Mouse (Mus musculus) CH12.LX (cell line): ENCODE measurements at regions not wholly inside any gene's neighbourhood (a gene's known extent, or its start where the extent isn't known, plus 50 kb on each side); places are given as distances from the start of the nearest gene placed in this dataset.
A peak's percentile ranks its signal among the peaks of the same experiment; 100 is the strongest.
"Not testable (repeated sequence)": the region's sequence is repeated elsewhere in the genome, so short reads cannot be mapped to it uniquely, and the experiment has no call there.

Source experiments
- DNase-seq: peaks from one replicate; pipeline ENCODE4 v3.0.0-alpha.2; 2013; ENCODE audit errors: extremely low read depth
- H3K27ac ChIP-seq: 2 replicates; pipeline ENCODE4 v1.5.1; 2012; ENCODE audit warnings: low read depth, mild to moderate bottlenecking, control low read depth, moderate library complexity; ENCODE audit not compliant: insufficient read depth
- H3K27me3 ChIP-seq: replicated peaks from 2 replicates; pipeline ENCODE3; 2012; ENCODE audit warnings: inconsistent platforms
- H3K36me3 ChIP-seq, 2 experiments: replicated peaks in 1 of 2; 2 replicates each; pipeline versions ENCODE3 to v1.6.1; 2012; ENCODE audit warnings: inconsistent platforms in 1 of 2, low read length in 1 of 2, mild to moderate bottlenecking in 1 of 2, mixed read lengths in 1 of 2, moderate library complexity in 1 of 2; ENCODE audit not compliant: control insufficient read depth in 1 of 2, insufficient read depth in 1 of 2
- H3K4me1 ChIP-seq, 2 experiments: 2 replicates each; pipeline ENCODE4 v1.6.1; 2012; ENCODE audit warnings: inconsistent platforms in 1 of 2, moderate library complexity in 1 of 2; ENCODE audit not compliant: insufficient read depth in 2 of 2, control insufficient read depth in 1 of 2
- H3K4me2 ChIP-seq: 2 replicates; pipeline ENCODE4 v1.6.1; 2012; ENCODE audit warnings: low read depth, mild to moderate bottlenecking, control low read depth; ENCODE audit not compliant: poor library complexity, insufficient read depth, severe bottlenecking
- H3K4me3 ChIP-seq, 3 experiments: fragments of 150-350 bp in 1 of 3; sonication (generic) in 1 of 3; replicated peaks in 1 of 3; 2 replicates each; pipeline versions ENCODE3 to v1.5.1; 2011 to 2012; ENCODE audit warnings: low read depth in 2 of 3, low read length in 2 of 3, mild to moderate bottlenecking in 2 of 3, moderate library complexity in 2 of 3, control low read depth in 1 of 3, improper control_type of control experiment in 1 of 3, inconsistent platforms in 1 of 3, mixed read lengths in 1 of 3; ENCODE audit not compliant: poor library complexity in 1 of 3
- H3K79me2 ChIP-seq: replicated peaks from 2 replicates; pipeline ENCODE4 v1.6.1; 2012; ENCODE audit warnings: mild to moderate bottlenecking, moderate library complexity; ENCODE audit not compliant: control insufficient read depth, poor library complexity, insufficient read depth, severe bottlenecking; ENCODE audit errors: extremely low read depth
- H3K9ac ChIP-seq: 2 replicates; pipeline ENCODE4 v1.6.1; 2012; ENCODE audit warnings: low read depth, mild to moderate bottlenecking, control low read depth, moderate library complexity; ENCODE audit not compliant: insufficient read depth
- H3K9me3 ChIP-seq: replicated peaks from 2 replicates; pipeline ENCODE3; 2012; ENCODE audit warnings: low read length, inconsistent platforms, mixed read lengths
- BHLHE40 ChIP-seq: IDR thresholded peaks from 2 replicates; pipeline ENCODE4 v1.6.1; 2011; ENCODE audit warnings: mild to moderate bottlenecking, low read depth, low read length, improper control_type of control experiment
- CHD1 ChIP-seq: IDR thresholded peaks from 2 replicates; pipeline ENCODE4 v1.6.1; 2012; ENCODE audit warnings: low read depth, low read length, improper control_type of control experiment, inconsistent platforms
- CHD2 ChIP-seq: IDR thresholded peaks from 2 replicates; pipeline ENCODE4 v1.6.1; 2011; ENCODE audit warnings: low read length, improper control_type of control experiment
- CTCF ChIP-seq, 2 experiments: IDR thresholded peaks in 1 of 2; conservative IDR thresholded peaks in 1 of 2; 2 replicates each; pipeline ENCODE4 v1.5.1; 2011 to 2012; ENCODE audit warnings: low read depth in 2 of 2, low read length in 2 of 2, improper control_type of control experiment in 1 of 2, inconsistent platforms in 1 of 2, mild to moderate bottlenecking in 1 of 2, moderate library complexity in 1 of 2
- ELF1 ChIP-seq: IDR thresholded peaks from 2 replicates; pipeline ENCODE4 v1.6.1; 2014; ENCODE audit warnings: low read depth, mild to moderate bottlenecking, inconsistent platforms, low read length, improper control_type of control experiment
- EP300 ChIP-seq: IDR thresholded peaks from 2 replicates; pipeline ENCODE4 v1.6.1; 2011; ENCODE audit warnings: low read length, improper control_type of control experiment
- ETS1 ChIP-seq: conservative IDR thresholded peaks from 2 replicates; pipeline ENCODE4 v1.6.1; 2012; ENCODE audit warnings: low read depth, mild to moderate bottlenecking, inconsistent platforms, low read length, improper control_type of control experiment, moderate library complexity
- HCFC1 ChIP-seq: IDR thresholded peaks from 2 replicates; pipeline ENCODE4 v1.6.1; 2012; ENCODE audit warnings: low read depth, mild to moderate bottlenecking, inconsistent platforms, low read length, improper control_type of control experiment
- JUN ChIP-seq: IDR thresholded peaks from 2 replicates; pipeline ENCODE4 v1.6.1; 2011; ENCODE audit warnings: low read depth, mild to moderate bottlenecking, low read length, improper control_type of control experiment, moderate library complexity; ENCODE audit not compliant: insufficient read depth
- KAT2A ChIP-seq: IDR thresholded peaks from 2 replicates; pipeline ENCODE4 v1.6.1; 2012; ENCODE audit warnings: low read length, improper control_type of control experiment, inconsistent platforms; ENCODE audit not compliant: insufficient replicate concordance
- MAFK ChIP-seq: IDR thresholded peaks from 2 replicates; pipeline ENCODE4 v1.6.1; 2011; ENCODE audit warnings: low read length, improper control_type of control experiment; ENCODE audit not compliant: insufficient replicate concordance
- MEF2A ChIP-seq: IDR thresholded peaks from 2 replicates; pipeline ENCODE4 v1.6.1; 2014; ENCODE audit warnings: low read depth, mild to moderate bottlenecking, inconsistent platforms, low read length, improper control_type of control experiment, borderline replicate concordance
- MXI1 ChIP-seq: IDR thresholded peaks from 2 replicates; pipeline ENCODE4 v1.6.1; 2011; ENCODE audit warnings: mild to moderate bottlenecking, low read depth, low read length, improper control_type of control experiment
- NRF1 ChIP-seq: IDR thresholded peaks from 2 replicates; pipeline ENCODE4 v1.6.1; 2014; ENCODE audit warnings: low read depth, mild to moderate bottlenecking, inconsistent platforms, low read length, improper control_type of control experiment, moderate library complexity
- PAX5 ChIP-seq: IDR thresholded peaks from 2 replicates; pipeline ENCODE4 v1.6.1; 2012; ENCODE audit warnings: low read length, inconsistent platforms, mixed read lengths
- RAD21 ChIP-seq: IDR thresholded peaks from 2 replicates; pipeline ENCODE4 v1.6.1; 2011; ENCODE audit warnings: low read depth, mild to moderate bottlenecking, low read length, improper control_type of control experiment, moderate library complexity
- RCOR1 ChIP-seq: conservative IDR thresholded peaks from 2 replicates; pipeline ENCODE4 v1.6.1; 2012; ENCODE audit warnings: low read depth, mild to moderate bottlenecking, inconsistent platforms, low read length, improper control_type of control experiment
- SMC3 ChIP-seq: IDR thresholded peaks from 2 replicates; pipeline ENCODE4 v1.6.1; 2011; ENCODE audit warnings: low read depth, low read length, improper control_type of control experiment
- TCF12 ChIP-seq: IDR thresholded peaks from 2 replicates; pipeline ENCODE4 v1.6.1; 2014; ENCODE audit warnings: low read depth, mild to moderate bottlenecking, inconsistent platforms, low read length, improper control_type of control experiment
- UBTF ChIP-seq: IDR thresholded peaks from 2 replicates; pipeline ENCODE4 v1.6.1; 2012; ENCODE audit warnings: low read depth, mild to moderate bottlenecking, inconsistent platforms, low read length, improper control_type of control experiment, moderate library complexity
- USF1 ChIP-seq: IDR thresholded peaks from 2 replicates; pipeline ENCODE4 v1.6.1; 2014; ENCODE audit warnings: low read depth, mild to moderate bottlenecking, inconsistent platforms, low read length, improper control_type of control experiment
- USF2 ChIP-seq: conservative IDR thresholded peaks from 2 replicates; pipeline ENCODE4 v1.6.1; 2011; ENCODE audit warnings: low read depth, low read length, improper control_type of control experiment
- ZC3H11A ChIP-seq: IDR thresholded peaks from 2 replicates; pipeline ENCODE4 v1.6.1; 2012; ENCODE audit warnings: low read depth, mild to moderate bottlenecking, inconsistent platforms, low read length, improper control_type of control experiment
- ZKSCAN1 ChIP-seq: IDR thresholded peaks from 2 replicates; pipeline ENCODE4 v1.6.1; 2012; ENCODE audit warnings: low read depth, inconsistent platforms, low read length, improper control_type of control experiment, borderline replicate concordance
- ZMIZ1 ChIP-seq: IDR thresholded peaks from 2 replicates; pipeline ENCODE4 v1.6.1; 2012; ENCODE audit warnings: low read depth, mild to moderate bottlenecking, inconsistent platforms, low read length, improper control_type of control experiment
- ZNF384 ChIP-seq: IDR thresholded peaks from 2 replicates; pipeline ENCODE4 v1.6.1; 2012; ENCODE audit warnings: low read depth, low read length, improper control_type of control experiment, inconsistent platforms
- dilution Hi-C: fragments of 300-500 bp; cut with MboI; formaldehyde crosslinking; loops from 2 replicates; pipeline ENCODE4 v1.14.3; 2020; ENCODE audit warnings: low sequenced_read_pairs; ENCODE audit not compliant: extremely low pct_unique_long_range_greater_than_20kb, extremely low pct_ligation_motif_present
- in situ Hi-C: fragments of 300-500 bp; cut with MboI; formaldehyde crosslinking; loops from 3 replicates; pipeline ENCODE4 v1.14.3; 2019; ENCODE audit warnings: low sequenced_read_pairs, low pct_ligation_motif_present, low pct_unique_long_range_greater_than_20kb, mixed read lengths

- no peaks in the 10 kb centered on the region for H3K4me1 ChIP-seq
- H3K4me3 ChIP-seq = no peak overlapping the region
- no peak overlapping the region for H3K4me2 ChIP-seq
- dilution Hi-C loops = no loop called here
- DNase-seq = peak; percentile 84
- TF ChIP-seq ZMIZ1 (no peak), ETS1 (no peak), BHLHE40 (no peak), CHD2 (no peak), RCOR1 (no peak), NRF1 (no peak), KAT2A (no peak), USF2 (no peak), CHD1 (no peak), USF1 (no peak), SMC3 (peak; percentile 40), ZC3H11A (no peak), MEF2A (no peak), RAD21 (peak; percentile 56), PAX5 (no peak), ZKSCAN1 (no peak), ELF1 (no peak), EP300 (no peak), HCFC1 (no peak), ZNF384 (no peak), MAFK (no peak), JUN (no peak), MXI1 (no peak), CTCF (conservative IDR thresholded peaks at IDR 0.05 in 1 of 2, IDR thresholded peaks at IDR 0.05 in 1 of 2; ENCODE audit: low read depth in 2 of 2, low read length in 2 of 2) (peak; percentile 57 to 70), TCF12 (no peak), UBTF (no peak)
- no peak overlapping the region for H3K9ac ChIP-seq
- no peaks in the 10 kb centered on the region for H3K36me3 ChIP-seq
- no peaks in the 10 kb centered on the region for H3K27me3 ChIP-seq
- no peaks in the 10 kb centered on the region for H3K79me2 ChIP-seq
- no peak overlapping the region for H3K27ac ChIP-seq
- H3K9me3 ChIP-seq = no peaks in the 10 kb centered on the region
- in situ Hi-C loops = no loop called here
Observed at GRCm38 (mm10) chr14:19175288-19175687, 243.4 kb downstream of the Gm21738 start.

DNA sequence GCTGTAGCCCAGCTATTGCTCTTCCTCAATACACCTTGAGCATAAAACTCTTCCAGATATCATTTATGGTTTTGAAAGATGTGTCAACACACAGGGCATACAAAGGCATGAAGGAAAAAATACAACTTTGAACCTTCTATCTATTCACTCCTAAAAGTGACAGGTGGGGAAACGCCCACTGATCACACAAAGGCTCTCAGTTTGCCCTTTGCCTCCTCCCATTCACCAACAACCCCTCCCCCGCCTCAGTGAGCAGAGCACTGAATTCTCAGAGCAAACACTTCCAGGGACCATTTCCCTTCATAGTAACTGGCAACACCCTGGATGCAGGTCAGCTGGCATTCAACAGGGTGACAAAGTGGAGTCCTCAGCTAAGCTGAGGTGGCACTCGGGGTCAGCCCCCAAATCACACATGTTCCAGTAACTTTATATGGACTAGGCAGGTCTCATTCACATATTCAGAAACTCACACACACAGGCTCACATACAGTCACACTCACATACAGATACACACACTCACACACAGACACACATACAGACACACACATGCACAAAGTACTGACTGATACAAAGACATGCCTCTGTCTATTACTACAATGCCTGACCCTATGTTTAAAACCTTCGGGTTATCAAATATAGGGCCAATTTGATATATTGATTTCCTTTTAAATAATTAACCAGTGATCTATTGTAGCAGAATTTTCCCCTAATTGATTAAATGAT is 248.3 kb downstream of the Gm21738 start:
- in situ Hi-C loops, H3K9ac ChIP-seq, H3K9me3 ChIP-seq, H3K79me2 ChIP-seq, dilution Hi-C loops, H3K36me3 ChIP-seq, H3K4me1 ChIP-seq, H3K4me2 ChIP-seq, H3K4me3 ChIP-seq, H3K27me3 ChIP-seq, DNase-seq, H3K27ac ChIP-seq: not testable (repeated sequence)
